Mouse (Mus musculus) left cerebral cortex, adult 18-20 months (tissue): ENCODE data around the gene Gm10271. TPM values are rescaled to one million over a fixed set of nuclear protein-coding genes. Genes with fewer than 3 reads are reported as not detected.

Experiments used
- DNase-seq, 2 experiments: peaks; one replicate each; pipeline ENCODE4 v3.0.0; 2021 to 2022; ENCODE audit warnings: low spot score in 2 of 2, mixed read lengths in 1 of 2
- long read RNA-seq, 2 experiments: library from polyadenylated mRNA; stranded (forward); transcript quantifications; one replicate each; pipeline ENCODE4 v2.0.0; 2021
- total RNA-seq, 2 experiments: library from RNA; stranded (reverse); gene quantifications; 2 replicates each; pipeline ENCODE4 v1.2.3; 2021

Gm10271 gene
- total RNA-seq: not detected
- long read RNA-seq, experiment 1: 0 reads
- long read RNA-seq, experiment 2, partial matches to known transcripts: 0 of 1 reads
- long read RNA-seq, experiment 2, other reads (novel, unspliced or antisense): 1 of 1 reads

GRCm38 (mm10) chr10:116972509-116972908 is at the start of gene Gm10271:
Gene Gm10271 (minus strand): TSS chr10:116972609.
- DNase-seq: no peak

DNA sequence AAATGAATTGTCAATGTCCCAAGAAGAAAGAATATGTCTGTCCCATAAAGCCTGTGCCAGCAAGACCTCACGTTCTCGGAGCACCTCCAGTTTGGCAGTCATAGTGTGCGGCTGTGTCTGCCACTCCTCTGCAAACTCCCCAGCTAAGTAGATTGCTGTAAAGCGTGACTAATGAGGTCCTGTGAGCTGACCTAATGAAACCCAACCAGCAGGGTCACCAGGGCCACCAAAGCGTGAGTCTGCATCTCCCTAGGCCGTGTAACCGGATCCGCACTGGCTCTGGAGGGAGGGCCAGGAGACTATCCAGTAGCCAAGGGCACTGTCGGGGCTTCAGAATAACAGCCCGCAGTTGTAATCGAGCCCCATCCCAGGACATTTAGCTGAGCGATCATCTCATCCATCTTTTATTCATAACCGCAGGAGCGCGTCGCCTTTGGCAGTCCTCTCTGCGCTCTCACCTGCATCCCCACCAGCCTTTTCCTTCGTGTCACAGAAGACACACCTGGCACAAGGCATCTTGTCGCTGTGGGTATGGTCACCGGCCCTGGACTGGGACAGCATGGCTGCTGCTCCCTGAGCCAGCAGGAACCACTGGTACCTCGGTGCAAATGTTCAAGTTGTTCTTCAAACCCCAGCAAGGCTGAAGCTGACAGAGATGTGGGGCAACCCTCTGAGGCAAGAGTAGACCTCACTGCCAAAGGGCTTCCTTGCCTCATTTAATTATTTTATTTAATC is 48.8 kb upstream of the Gm10271 start:
- no peak for DNase-seq

DNA sequence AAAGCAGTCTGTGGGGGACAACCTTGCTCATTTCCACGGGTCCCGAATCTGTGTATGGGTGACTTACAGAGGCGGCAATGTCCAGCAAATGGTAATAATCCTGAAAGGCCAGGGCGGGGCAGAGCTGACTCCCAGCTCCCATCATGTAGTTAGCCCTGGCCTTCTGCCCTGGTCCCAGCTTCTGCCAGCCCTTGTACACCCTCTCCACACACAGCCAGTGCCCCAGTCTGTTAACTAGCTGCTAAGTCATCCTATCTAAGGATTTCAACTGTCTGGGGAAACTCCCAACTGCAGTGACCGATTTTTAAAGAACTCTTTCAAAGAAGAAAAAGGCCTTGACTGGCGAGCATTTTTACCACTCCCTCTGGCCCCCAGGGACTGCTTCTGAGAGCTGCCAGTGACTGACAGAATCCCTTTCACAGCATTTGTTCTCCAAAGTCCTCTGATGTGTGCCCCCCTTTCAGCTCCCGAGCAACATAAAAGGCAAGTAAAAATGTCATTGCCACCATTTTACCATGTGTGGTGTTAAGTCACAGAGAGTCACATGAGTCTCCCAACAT is 46.0 kb upstream of the Gm10271 start:
- DNase-seq: no peak

DNA sequence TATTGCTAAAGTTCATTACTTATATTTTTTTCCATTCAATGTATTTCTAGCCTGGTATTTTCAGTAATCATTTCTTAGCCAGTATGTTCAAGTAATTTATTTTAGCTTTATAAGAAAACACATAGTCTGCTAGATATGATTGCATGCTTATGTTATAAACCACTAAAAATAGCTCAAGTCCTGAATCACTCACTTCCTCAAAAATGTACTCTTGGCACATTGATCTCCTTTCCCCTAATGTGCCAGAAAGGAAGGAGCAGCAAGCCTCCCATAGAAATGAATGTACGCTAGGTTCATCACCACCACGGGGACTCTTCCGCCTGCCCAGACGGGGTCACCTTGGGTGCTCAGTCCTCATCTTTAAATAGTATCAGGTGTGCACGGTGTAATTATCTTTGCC is 42.2 kb upstream of the Gm10271 start:
- no peak for DNase-seq

DNA sequence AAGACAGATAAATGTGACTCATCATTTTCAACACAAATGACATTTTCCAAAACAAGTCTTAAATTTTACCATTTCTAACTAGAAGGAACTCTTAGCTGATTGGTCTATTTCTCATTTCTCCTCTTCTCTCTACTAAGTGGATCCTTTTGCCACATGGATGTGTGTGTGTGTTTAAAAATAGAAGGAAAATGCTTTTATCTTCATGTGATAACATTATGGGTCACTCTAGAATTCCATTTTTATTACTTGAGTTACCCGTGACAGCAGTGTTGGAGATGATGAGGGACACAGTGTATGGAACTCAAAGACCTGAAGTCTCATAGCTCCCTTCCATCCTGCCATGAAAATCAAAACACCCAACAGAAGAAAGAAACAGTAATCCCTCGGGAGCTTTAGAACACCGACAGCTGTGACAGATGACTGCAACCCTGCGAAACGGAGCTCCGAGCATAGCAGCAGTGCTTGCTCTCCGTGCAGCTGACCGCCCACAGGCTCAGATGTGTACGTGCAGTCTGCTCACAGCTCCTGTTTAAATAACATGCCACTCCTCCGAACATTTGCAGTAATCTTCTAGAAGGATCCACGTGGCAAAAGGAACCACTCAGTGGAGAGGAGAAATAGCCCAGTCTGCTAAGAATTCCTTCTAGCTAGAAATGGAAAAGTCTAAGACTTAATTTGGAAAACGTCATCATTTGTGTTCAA is 41.4 kb upstream of the Gm10271 start:
- peak; percentile 18 to 45 for DNase-seq

DNA sequence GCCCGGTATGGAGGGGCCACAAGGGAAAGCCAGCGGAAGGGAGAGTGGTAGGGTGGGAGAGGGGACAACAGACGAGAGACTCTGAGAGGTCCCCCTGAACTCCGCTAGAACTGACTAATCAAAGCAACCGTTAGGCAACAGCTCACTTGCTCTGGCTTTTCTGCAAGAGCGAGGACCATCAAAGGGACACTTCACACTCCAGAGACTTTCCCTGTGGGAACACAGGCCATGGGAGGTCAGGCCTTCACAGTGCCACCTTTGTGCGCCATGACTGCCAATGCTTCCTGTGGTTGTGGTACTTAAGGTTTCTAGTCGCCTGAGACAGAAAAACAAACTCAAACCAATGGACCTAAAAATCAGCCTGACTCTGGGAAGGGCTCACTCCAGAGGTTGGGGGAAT is 38.6 kb upstream of the Gm10271 start:
- no peak for DNase-seq

DNA sequence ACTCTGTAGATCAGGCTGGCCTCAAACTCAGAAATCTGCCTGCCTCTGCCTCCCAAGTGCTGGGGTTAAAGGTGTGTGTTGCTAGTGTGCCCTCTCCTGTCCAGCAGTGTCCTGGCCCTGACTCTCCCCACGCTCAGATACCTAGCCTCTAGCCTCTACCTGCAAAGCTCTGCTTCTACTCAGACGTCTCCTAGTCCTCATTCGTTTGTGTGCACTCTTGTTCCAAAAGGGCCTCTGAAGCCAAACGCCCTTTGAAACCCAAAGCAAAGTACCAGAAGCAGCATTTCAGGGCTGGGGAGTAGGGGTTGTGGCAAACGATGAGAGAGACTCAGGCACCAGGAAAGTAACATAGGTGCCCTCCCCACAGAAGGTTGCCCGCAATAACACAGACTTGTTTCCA is 37.3 kb upstream of the Gm10271 start:
- no peak for DNase-seq

DNA sequence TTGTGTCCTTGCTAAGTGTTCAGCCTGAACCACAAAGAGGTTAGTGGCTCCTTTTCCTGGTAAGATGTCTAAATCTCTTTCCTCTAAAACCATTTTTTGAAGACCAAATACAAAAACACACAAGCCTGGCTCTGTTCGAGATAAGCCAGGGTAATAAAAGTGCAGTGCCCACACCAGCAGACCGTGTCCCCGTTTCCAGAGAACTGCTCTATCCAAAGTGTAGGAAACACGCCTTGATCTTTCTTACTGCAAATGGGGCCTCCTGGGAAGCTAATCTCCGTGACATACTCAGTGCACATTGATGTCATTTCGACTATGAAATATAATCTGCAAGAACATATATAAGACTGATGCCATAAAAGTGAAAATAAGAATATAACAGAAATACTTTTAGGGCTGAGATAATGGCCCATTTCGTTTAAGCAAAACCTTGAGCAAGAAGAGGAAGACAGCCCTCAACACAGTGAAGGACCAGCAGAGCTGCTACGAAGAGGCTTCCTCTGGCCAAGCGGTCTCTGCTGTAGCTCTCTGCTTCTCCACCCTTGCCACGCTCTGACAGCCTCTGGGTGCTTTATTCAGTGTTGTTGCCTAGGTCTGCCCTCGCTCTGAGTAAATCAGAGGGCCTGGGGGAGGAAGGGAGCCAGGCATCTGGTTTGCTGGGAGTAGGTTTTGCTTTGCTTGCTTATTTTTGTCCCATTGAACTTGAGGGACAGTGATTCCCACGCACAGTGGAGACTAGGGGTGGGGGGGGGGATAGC is 33.5 kb upstream of the Gm10271 start:
- no peak for DNase-seq

DNA sequence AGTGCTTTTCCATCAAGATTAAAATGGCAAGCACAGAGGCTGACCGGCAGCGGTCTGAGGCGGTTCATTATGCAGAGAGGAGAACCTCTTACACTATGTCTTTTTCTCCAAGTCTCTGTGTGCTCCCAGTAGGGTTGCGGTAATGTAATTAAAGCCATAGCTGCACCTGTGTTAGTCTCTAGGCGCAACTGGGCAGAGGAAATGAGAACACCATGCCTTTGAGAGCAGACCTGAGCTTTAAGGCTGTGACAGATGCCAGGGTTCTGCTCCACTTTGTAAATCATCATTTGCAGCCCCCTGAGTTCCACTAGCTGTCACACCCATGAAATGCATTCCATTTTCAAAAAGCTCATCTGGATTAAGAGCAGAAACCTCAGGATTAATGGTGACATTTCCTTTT is 32.3 kb upstream of the Gm10271 start:
- DNase-seq: no peak

- DNase-seq: peak; percentile 15 to 24
Observed at GRCm38 (mm10) chr10:117000975-117001374, 28.6 kb upstream of the Gm10271 start.

DNA sequence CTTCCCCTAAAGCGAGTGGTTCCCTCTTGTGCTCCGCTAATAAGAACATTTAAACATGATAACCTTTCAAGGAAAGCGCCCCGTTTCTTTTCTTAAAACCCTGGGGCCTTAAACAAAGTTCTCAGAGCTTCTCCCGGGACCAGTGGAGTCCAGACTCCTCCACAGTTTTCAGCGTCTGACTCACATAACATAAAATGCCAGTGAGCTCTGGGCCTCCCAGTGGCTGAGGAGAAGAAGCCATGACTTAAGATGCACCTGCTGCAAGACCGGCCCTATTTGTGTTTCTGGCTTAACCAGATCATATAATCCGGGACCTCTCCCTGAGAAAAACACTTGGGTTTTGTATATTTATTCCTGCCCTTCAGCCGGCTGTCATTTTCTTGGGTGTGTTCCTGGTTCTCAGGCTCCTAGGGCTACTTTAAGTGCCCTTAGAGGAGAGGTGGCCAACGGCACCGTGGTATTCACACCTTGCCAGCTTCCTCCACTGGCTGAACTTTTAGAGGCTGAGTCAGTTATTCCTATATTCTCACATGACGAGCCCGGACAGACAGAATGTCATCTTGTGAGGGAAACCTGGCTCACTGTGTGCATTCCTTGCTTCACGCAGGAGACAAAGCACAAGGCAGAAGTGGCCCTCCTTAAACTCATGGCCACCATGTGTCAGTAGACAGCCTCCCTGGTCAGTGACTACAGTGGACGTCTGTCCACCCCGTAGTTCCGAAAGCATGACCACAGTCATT is 26.5 kb upstream of the Gm10271 start:
- DNase-seq: no peak

- DNase-seq: no peak
Observed at GRCm38 (mm10) chr10:116996236-116996600, 23.8 kb upstream of the Gm10271 start.

GRCm38 (mm10) chr10:116995584-116996235 is 23.3 kb upstream of the Gm10271 start:
- DNase-seq: no peak

- no peak for DNase-seq
Observed at GRCm38 (mm10) chr10:116995162-116995561, 22.8 kb upstream of the Gm10271 start.

GRCm38 (mm10) chr10:116993971-116994370 is 21.6 kb upstream of the Gm10271 start:
- no peak for DNase-seq

DNA sequence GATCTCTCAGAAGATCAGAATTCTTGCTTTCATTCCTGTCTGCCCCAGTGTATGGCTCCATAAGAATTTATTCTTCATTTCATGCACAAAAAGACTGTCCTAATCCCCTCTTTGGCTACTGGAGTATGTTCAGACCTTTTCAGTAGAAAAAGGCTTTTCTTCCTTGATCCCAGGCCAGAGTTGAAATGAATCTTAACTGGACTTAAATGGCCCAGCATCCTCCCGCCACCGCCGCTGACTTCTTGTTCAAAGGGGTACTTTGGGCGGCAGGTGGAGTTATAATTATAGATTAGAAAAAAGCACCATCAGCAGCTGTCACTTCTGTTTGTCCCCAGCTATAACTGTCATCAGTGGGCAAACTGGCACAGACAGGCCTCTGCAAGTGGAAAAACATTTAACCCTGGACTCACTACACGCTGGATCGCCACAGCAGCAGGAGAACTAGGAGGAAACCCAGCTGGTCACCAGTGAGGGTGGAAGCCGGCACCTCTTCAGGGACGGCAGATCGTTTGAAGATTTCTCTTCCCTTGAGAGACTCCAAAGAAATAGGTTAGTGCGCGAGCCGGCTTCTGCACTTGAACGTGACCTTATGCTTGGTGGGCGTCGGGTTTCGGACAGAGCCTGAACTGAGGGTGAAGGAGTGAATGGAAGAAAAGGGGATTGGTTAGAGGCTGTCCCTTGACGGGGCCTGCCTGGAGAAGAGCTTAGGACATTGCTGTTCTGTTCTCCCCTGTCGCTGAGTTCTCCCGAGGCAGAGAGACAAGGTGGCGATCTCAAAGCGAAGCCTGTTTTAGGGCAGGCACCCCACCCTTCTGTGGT is 14.1 kb upstream of the Gm10271 start, which contains the start of gene Best3:
Best3 (plus strand) TSS at position 51 of the 819 bp plus-strand sequence.
- DNase-seq: no peak

DNA sequence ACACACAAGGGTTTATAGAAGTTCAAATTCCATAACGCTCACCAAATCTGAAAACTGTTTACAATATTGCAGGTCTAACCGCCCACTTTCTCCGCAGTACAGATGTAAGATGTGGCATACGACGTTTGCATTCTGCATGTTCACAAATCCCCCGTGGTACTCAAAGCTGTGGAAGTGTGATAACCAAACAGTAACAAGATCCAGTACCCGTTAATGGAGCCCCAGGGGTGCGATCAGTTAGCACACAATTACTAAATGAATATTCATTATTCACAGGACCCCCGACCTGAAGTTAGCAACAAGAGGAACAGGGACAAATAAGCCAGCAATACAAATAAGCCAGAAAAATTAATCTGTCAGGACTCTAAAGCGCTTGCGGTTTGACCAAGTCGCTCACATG is 12.4 kb upstream of the Gm10271 start:
- no peak for DNase-seq

DNA sequence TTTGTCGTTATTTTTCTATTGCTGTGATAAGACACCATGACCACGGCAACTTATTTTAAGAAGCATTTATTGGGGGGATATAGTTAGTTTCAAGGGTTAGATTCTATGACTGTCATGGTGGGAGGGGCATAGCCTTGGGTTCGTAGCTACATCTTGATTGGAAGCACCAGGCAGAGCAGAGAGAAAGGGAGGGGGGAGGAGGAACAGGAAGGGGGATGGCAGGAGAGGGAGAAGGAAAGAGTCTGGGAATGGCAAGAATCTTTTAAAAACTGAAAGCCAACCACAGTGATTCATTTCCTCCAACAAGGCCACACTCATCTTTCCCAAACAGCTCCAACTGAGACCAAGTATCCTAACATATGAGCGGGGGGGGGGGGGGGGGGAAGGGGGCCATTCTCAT is 10.1 kb upstream of the Gm10271 start:
- DNase-seq: no peak

DNA sequence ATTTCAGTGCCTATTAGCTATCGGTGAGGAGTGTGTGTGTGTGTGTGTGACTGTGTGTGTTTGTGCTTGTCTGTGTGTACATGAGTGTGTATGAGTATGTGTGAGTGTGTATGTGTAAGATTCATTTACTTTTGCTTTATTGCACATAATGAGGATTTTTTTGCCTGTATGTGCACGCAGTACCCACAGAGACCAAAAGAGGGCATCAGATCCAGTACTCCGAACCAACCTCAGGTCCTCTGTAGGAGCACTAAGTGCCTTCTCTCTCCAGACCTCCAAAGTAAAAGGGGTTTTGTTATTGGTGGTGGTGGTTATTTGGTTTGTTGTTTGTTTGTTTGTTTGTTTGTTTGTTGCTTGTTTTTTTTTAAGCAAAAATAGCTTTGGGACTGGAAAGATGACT is 8.5 kb upstream of the Gm10271 start:
- no peak for DNase-seq
